Mouse (Mus musculus): Measurements from ENCODE around the gene Ctbp2.
A peak's percentile ranks its signal among the peaks of the same experiment; 100 is the strongest.

The Ctbp2 gene

DNA sequence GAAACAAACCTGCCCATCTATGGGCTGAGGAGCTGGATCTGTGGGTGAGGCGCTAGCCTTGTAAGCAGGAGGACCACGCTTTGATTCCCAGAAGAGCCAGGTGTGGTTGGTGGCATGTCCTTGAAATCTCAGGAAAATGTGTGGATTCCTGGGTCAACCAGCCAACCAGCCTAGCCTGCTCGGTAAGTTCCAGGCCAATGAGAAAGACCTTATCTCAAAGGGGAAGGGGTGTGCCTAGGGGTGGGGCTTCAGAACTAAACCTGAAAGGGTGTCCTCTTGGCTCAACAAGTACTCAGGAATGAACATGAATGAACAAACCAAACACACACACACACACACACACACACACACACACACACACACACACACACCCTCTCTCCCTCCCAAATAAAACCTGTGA is 82.4 kb downstream of the Ctbp2 start:
- DNase-seq (ENCODE audit: low spot score in 2 of 2): no peak

DNA sequence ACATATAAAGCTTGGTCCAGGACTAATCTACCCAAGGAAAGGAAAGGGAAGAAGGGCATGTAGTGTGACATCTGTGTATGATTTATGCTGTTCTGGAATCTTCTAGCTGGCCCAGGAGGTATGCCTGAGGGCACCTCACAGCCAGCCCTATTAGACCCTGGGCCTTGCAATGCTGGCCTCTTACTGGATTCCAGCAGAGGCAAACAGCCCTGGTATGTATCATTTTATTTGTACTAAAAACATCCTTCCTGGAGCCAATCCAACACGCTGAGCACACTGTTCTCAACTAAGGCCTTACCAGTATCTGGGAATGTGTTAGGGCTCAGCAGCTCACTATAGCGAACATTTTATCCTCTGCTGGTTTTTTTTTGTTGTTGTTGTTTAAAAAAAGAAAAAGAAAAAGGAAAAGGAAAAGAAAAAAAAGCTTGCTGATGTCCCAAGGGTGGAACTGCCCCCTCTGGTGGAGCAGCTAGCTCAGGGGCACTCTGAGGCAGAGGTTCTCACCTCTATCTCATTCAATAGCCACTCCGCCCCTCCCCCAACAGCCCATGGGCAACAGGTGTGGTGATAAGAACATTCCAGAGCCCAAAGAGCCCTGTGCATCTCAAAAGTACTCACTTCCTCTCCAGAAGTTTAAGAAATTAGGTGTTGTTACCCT is 83.3 kb downstream of the Ctbp2 start:
- no peak for DNase-seq (ENCODE audit: low spot score in 2 of 2)

DNA sequence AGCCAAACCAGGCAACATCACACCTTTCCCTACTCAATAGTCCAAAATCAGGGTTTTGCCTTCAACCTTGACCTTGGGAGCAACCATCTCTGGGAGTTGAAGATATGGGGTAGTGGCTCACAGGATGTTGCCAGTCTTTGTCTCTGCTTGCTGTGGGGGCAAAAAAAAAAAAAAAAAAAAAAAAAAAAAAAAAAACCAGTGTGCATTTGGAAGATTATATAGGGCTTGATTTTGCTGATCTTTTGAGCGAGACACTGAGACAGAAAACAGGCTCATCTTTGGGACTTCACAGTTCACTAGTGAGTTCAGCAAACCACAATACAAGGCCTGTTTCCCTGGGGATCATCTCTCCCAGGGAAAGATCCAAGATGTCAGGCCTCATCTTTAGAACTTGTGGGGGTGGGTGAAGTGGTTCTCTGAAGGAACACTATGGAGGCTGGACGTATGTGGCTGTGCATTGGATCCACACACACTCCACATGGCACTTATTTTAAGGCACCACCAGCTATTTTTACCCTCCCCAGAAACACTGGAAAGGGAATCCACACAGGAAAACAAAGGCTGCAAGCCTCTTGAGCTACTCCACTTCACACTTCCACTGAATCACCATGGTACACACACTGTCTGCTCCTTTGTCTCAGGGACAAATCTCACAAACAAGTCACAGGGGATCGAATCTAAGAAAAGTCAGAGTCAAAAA is 84.4 kb downstream of the Ctbp2 start:
- no peak for DNase-seq (ENCODE audit: low spot score in 2 of 2)

- no peak for DNase-seq (ENCODE audit: low spot score in 2 of 2)
Observed at GRCm38 (mm10) chr7:133037618-133038017, 86.5 kb downstream of the Ctbp2 start.

GRCm38 (mm10) chr7:133037217-133037616 is 86.9 kb downstream of the Ctbp2 start:
- DNase-seq (ENCODE audit: low spot score in 2 of 2): no peak

GRCm38 (mm10) chr7:133035901-133036300 is 88.3 kb downstream of the Ctbp2 start:
- no peak for DNase-seq (ENCODE audit: low spot score in 2 of 2)

DNA sequence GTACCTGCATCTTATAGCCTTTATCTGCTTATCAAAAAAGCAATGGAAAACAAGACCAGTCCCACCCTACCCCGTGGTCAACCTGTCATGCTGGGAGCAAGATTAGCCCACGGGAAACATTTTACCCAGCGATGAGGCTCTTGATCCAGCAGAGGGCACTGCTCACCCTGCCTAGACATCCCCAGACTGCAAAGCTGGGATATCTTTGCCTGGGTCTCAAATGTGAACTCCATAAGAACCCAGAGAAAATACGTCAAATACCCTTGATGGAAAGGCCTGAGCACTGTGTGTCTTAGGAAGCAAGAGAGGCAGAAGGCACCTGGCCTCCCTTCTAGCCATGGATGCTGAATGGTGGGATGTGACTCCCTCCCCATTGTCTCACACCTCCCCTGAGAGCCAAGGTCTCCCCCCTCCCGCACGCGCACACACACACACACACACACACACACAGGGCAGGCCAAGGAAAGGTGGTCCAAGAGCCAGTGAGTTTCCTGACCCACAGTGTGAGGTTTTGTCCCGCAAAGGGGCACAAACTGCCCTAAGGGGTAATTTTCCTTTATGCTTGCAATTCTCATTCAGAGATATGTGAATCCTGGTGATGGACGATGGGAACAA is 91.5 kb downstream of the Ctbp2 start:
- DNase-seq (ENCODE audit: low spot score in 2 of 2): peak in 1 of 2 experiments; percentile 56

- no peak for DNase-seq (ENCODE audit: low spot score in 2 of 2)
Observed at GRCm38 (mm10) chr7:133029496-133030047, 94.6 kb downstream of the Ctbp2 start.

DNA sequence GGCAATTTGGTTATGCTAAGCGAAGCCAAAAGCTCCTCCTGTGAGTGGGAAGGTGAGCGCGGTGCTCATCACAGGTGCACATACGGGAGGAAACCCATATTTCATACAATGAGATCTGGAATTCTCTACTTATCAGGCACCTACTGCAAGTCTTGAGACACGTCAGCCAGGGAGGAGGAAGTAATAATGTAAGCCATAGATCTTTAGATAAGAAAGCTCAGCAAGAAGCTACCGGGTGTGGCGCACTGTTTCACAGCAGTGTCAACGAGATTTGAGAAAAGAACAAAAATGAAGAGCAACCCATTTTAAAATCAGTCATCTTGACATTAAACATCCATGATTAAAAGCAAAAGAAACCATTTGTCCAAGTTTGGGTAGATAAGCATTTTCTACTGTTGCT is 95.2 kb downstream of the Ctbp2 start:
- no peak for DNase-seq (ENCODE audit: low spot score in 2 of 2)

DNA sequence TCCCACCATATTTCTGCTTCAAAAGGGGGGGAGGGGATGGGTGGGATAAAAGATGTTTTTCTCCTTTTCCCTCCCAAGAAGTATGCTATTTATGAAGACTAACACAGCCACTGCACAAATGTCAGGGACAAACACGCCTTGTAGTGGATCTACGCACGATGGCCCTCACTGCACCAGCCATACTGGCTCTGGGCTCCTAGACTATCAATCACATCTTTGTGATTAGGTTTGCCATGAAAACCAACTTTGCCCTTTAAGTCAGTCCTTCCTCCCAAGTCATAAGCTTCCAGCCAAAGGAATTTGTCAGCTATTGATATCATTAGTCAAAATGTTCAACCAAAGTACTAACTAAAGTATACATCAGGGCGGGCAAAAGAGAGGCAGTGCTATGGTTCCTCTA is 96.2 kb downstream of the Ctbp2 start:
- no peak for DNase-seq (ENCODE audit: low spot score in 2 of 2)

DNA sequence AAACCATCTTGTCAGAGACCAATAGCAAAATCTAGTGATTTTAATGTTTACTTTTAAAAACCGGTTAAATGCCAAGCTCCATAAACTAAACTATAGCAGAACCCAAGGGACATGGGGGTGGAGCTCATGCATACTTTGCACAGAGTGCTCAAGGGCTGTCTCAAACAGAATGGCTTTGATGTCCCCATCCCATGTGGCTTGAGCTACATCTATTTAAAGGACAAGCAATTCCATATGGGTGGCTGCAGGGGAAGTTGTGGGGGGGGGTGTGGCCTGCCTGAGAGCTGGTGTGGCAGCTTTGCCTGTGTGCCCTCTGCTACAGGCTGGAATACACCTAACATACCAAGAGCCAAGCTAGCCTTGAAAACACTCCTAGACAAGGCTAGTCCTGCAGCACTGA is 99.5 kb downstream of the Ctbp2 start:
- DNase-seq (ENCODE audit: low spot score in 2 of 2): no peak

- DNase-seq (ENCODE audit: low spot score in 2 of 2): no peak
Observed at GRCm38 (mm10) chr7:133019481-133020020, 104.6 kb downstream of the Ctbp2 start.

DNA sequence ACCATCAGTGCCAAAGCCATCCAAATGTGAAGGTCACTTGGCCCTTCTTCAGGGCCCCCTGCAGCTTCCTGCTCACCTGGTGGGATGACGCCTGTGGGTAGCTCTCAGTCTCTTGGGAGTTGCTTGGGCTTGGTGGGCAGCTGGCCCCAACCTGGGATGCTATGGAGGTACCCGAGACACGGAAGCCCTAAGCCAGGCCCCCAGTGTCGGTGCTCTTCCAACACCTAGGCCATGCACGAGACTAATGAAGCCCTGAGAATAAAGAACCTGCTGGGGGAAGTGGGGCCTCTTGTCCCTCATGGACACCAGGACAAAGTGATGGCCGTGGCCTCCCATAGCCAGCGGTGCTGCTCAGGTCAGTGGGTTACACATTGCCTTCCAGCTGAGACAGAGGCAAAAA is 105.2 kb downstream of the Ctbp2 start:
- DNase-seq (ENCODE audit: low spot score in 2 of 2): no peak

GRCm38 (mm10) chr7:133015416-133016070 is 108.6 kb downstream of the Ctbp2 start:
- DNase-seq (ENCODE audit: low spot score in 2 of 2): no peak

GRCm38 (mm10) chr7:133014631-133015030 is 109.5 kb downstream of the Ctbp2 start:
- no peak for DNase-seq (ENCODE audit: low spot score in 2 of 2)

DNA sequence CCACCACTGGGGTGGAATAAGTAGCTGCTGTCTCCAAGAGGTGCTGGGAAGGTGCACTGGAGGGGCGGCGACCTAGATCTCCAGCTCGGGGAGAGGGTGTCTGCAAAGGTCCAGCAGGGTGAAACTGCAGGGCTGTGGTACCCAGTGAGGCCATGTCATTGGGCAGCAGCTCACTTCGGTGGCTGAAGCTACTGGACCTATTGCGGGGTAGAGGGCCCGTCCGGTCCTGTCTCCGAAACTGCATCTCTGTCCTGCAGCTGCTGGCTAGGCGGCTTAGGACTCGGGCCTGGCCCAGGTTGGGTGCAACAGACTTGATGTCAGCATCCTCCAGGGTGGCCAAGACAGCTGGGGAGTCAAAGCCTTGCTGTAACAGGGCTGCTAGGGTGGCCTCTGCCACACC is 110.2 kb downstream of the Ctbp2 start:
- DNase-seq (ENCODE audit: low spot score in 2 of 2): no peak

DNA sequence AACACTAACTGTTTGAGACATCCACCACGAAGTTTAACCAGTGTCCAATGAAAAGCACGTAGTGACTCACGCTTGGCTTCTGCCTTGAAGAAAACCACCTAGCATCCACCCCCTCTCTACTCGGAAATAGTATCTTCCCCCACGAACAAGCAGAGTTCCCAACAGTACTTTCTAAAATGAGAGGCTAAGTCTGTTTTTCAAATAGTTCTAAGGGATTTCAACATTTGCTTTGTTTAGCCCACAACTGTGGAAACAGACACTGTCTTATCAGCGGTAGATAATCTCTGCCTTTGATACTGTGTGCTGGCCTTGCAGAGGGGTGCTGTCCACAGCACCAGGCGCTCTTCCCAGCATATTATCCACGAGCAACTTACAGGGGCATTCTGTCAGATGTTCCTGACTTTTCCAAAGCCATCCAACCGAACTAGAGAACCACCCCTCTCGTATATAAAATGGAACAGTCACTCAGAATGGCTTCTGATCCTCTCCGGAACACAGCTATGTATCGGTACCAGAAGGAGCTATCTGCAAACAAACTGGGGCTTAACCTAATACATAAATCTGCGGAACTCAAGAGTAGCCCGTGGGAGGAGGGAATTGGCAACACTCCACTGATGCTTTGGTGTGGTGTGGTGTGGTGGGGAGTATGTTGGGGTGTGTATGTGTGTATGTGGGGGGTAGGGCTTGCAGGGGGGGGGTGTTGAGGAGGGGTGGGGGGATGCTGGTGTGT is 111.4 kb downstream of the Ctbp2 start:
- no peak for DNase-seq (ENCODE audit: low spot score in 2 of 2)

- DNase-seq (ENCODE audit: low spot score in 2 of 2): no peak
Observed at GRCm38 (mm10) chr7:133011611-133012010, 112.5 kb downstream of the Ctbp2 start.

GRCm38 (mm10) chr7:133011191-133011590 is 113.0 kb downstream of the Ctbp2 start:
- DNase-seq (ENCODE audit: low spot score in 2 of 2): no peak

- no peak for DNase-seq (ENCODE audit: low spot score in 2 of 2)
Observed at GRCm38 (mm10) chr7:133010477-133010876, 113.7 kb downstream of the Ctbp2 start.

DNA sequence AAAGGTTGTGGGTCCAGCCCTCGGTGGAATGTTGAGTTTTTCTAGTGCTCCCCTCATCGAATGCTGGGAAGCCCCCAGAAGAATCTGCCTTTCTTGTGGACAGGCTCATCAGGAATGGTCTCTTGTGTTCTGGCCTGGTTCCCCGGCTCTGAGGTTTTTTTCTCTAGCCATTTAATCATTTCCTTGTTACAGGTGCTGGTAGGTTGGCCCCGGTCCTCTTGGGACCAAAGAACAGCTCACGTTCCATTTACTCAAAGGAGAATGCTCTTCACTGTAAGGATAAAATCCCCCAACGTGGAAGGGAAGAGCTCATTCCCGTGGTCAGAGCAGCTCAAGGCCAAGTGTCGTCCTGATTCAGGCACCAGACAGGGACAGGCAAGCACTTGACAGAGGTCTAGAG is 114.5 kb downstream of the Ctbp2 start:
- no peak for DNase-seq (ENCODE audit: low spot score in 2 of 2)

Data from frontal cortex, postnatal 14 days (tissue).